Mouse (Mus musculus): Measurements from ENCODE around the gene Habp2.

DNA sequence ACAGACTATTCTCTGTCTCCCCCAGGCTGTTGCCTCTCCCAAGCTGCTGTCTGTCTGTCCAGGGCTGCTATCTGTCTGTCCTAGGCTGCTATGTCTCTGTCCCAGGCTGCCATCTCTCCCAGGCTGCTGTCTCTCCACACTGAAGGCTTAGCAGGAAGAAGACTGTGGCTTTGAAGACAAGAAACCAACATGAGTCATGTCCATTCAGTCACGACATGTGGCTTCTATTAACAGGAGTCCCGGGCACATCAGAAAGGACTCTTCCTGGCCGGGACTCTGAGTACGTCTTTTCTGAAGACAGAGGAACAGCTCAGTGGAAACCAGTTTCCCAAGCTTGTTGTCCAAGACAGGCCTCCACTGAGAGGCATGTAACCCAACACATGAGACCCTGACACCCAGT lies 1.7 kb upstream of the Habp2 start:
- TF ChIP-seq CTCF (IDR thresholded peaks at IDR 0.05; ENCODE audit: low read depth, low read length) (no peak), POLR2A (IDR thresholded peaks at IDR 0.05; ENCODE audit: borderline replicate concordance, low read depth, low read length) (no peak)

Measured in bone marrow macrophage, adult 2 months (primary cell).